Mouse (Mus musculus) heart, embryonic 12.5 days (tissue): ENCODE measurements around the gene Zfp958. TPM values are rescaled to one million over a fixed set of nuclear protein-coding genes. Genes with fewer than 3 reads are reported as not detected.
"Not testable (repeated sequence)": the region's sequence is repeated elsewhere in the genome, so short reads cannot be mapped to it uniquely, and the experiment has no call there.

Source experiments
- ATAC-seq: fragments of 200-750 bp; cut with Nextera tagmentation; 2 replicates; pipeline ENCODE4 v1.8.0; 2017; ENCODE audit warnings: moderate TSS enrichment, moderate library complexity; ENCODE audit not compliant: insufficient number of reproducible peaks, low FRiP score
- H3K27ac ChIP-seq: fragments of 300-500 bp; sonication (generic); 2 replicates; pipeline ENCODE4 v1.5.1; 2016; ENCODE audit warnings: mild to moderate bottlenecking, moderate library complexity; ENCODE audit not compliant: poor library complexity, severe bottlenecking
- H3K27me3 ChIP-seq: fragments of 300-500 bp; sonication (generic); replicated peaks from 2 replicates; pipeline ENCODE4 v1.6.1; 2016; ENCODE audit warnings: mild to moderate bottlenecking, moderate library complexity
- H3K36me3 ChIP-seq: fragments of 300-500 bp; sonication (generic); 2 replicates; pipeline ENCODE4 v1.6.1; 2016; ENCODE audit warnings: mild to moderate bottlenecking, moderate library complexity
- H3K4me1 ChIP-seq: fragments of 300-500 bp; sonication (generic); replicated peaks from 2 replicates; pipeline ENCODE4 v1.6.1; 2016; ENCODE audit warnings: mild to moderate bottlenecking
- H3K4me2 ChIP-seq: fragments of 300-500 bp; sonication (generic); 2 replicates; pipeline ENCODE4 v1.6.1; 2016; ENCODE audit warnings: mild to moderate bottlenecking, moderate library complexity
- H3K4me3 ChIP-seq: fragments of 300-500 bp; sonication (generic); 2 replicates; pipeline ENCODE4 v1.5.1; 2016; ENCODE audit warnings: mild to moderate bottlenecking
- H3K9ac ChIP-seq: fragments of 300-500 bp; sonication (generic); 2 replicates; pipeline ENCODE4 v1.6.1; 2016; ENCODE audit warnings: mild to moderate bottlenecking, moderate library complexity
- H3K9me3 ChIP-seq: fragments of 300-500 bp; sonication (generic); replicated peaks from 2 replicates; pipeline ENCODE4 v1.6.1; 2016; ENCODE audit warnings: mild to moderate bottlenecking, moderate library complexity
- WGBS: fragments of 180-500 bp; shearing (Covaris S2); methylation state at CpG from one replicate; pipeline ENCODE4 v1.1.7; 2016; 5-methylcytosine and 5-hydroxymethylcytosine counted together
- polyA plus RNA-seq: library from polyadenylated mRNA; unstranded; fragments of >200 nt; fragmentation: Nextera tagmentation; extraction: Ambion mirVana; gene quantifications from 2 replicates; pipeline ENCODE4 v1.2.1, GENCODE M21; 2016

Gene Zfp958
- 8.4 and 9.5 TPM in 2 replicates for polyA plus RNA-seq

- peak within 1 kb of the TSS; percentile 87 for H3K27ac ChIP-seq
- under 1% methylated on average over 25 of the region's 25 CpGs for WGBS
- no peaks in the 10 kb centered on the region for H3K9me3 ChIP-seq
- H3K4me1 ChIP-seq, result peaks cover 11% of the 10 kb centered on the region
- H3K4me2 ChIP-seq, result peak within 1 kb of the TSS; percentile 81
- ATAC-seq, result peak; percentile 98
- H3K36me3 ChIP-seq, result peaks cover 15% of the 10 kb centered on the region
- H3K27me3 ChIP-seq, result no peaks in the 10 kb centered on the region
- peak within 1 kb of the TSS; percentile 83 for H3K9ac ChIP-seq
- H3K4me3 ChIP-seq, result peak within 1 kb of the TSS; percentile 90
Measured at GRCm38 (mm10) chr8:4612932-4613853, at the start of gene Zfp958. Gene Zfp958 (plus strand): TSS chr8:4613167.

GRCm38 (mm10) chr8:4581986-4582385 is 31.0 kb upstream of the Zfp958 start:
- no peak for ATAC-seq
- no peak overlapping the region for H3K4me3 ChIP-seq
- H3K9me3 ChIP-seq, result no peaks in the 10 kb centered on the region
- no peaks in the 10 kb centered on the region for H3K36me3 ChIP-seq
- H3K27ac ChIP-seq, result no peak overlapping the region
- H3K27me3 ChIP-seq, result no peaks in the 10 kb centered on the region
- no peaks in the 10 kb centered on the region for H3K4me1 ChIP-seq
- no peak overlapping the region for H3K4me2 ChIP-seq
- no peak overlapping the region for H3K9ac ChIP-seq
- 78% methylated on average over 3 of the region's 3 CpGs for WGBS

- Histone ChIP-seq H3K9ac (no peak overlapping the region), H3K27me3 (no peaks in the 10 kb centered on the region), H3K4me2 (no peak overlapping the region), H3K4me3 (no peak overlapping the region), H3K4me1 (no peaks in the 10 kb centered on the region), H3K9me3 (no peaks in the 10 kb centered on the region), H3K27ac (no peak overlapping the region), H3K36me3 (no peaks in the 10 kb centered on the region)
- 31% methylated on average over 6 of the region's 6 CpGs for WGBS
- ATAC-seq, result no peak; the same call in 1 of the 2 replicates
Measured at GRCm38 (mm10) chr8:4582754-4583178, 30.2 kb upstream of the Zfp958 start.

- no peak for ATAC-seq
- H3K4me1 ChIP-seq, result no peaks in the 10 kb centered on the region
- no peak overlapping the region for H3K4me2 ChIP-seq
- no peak overlapping the region for H3K9ac ChIP-seq
- no peak overlapping the region for H3K4me3 ChIP-seq
- no peaks in the 10 kb centered on the region for H3K36me3 ChIP-seq
- no peaks in the 10 kb centered on the region for H3K27me3 ChIP-seq
- no peaks in the 10 kb centered on the region for H3K9me3 ChIP-seq
- no peak overlapping the region for H3K27ac ChIP-seq
- 86% methylated on average over 1 of the region's 1 CpGs for WGBS
Measured at GRCm38 (mm10) chr8:4584660-4585059, 28.3 kb upstream of the Zfp958 start.

GRCm38 (mm10) chr8:4586356-4586755 is 26.6 kb upstream of the Zfp958 start:
- Histone ChIP-seq H3K27ac (no peak overlapping the region), H3K4me1 (no peaks in the 10 kb centered on the region), H3K4me3 (no peak overlapping the region), H3K9me3 (no peaks in the 10 kb centered on the region), H3K36me3 (no peaks in the 10 kb centered on the region), H3K4me2 (no peak overlapping the region), H3K27me3 (no peaks in the 10 kb centered on the region), H3K9ac (no peak overlapping the region)
- no peak for ATAC-seq
- WGBS, result 37% methylated on average over 4 of the region's 4 CpGs

- H3K9ac ChIP-seq, result no peak overlapping the region
Measured at GRCm38 (mm10) chr8:4588165-4589000, 24.6 kb upstream of the Zfp958 start.

GRCm38 (mm10) chr8:4608896-4609295 is 4.1 kb upstream of the Zfp958 start:
- no peaks in the 10 kb centered on the region for H3K9me3 ChIP-seq
- peaks cover 4% of the 10 kb centered on the region for H3K4me1 ChIP-seq
- no peaks in the 10 kb centered on the region for H3K27me3 ChIP-seq
- H3K4me2 ChIP-seq, result no peak overlapping the region
- H3K27ac ChIP-seq, result no peak overlapping the region
- 89% methylated on average over 7 of the region's 7 CpGs for WGBS
- no peaks in the 10 kb centered on the region for H3K36me3 ChIP-seq
- ATAC-seq, result no peak
- H3K9ac ChIP-seq, result no peak overlapping the region
- H3K4me3 ChIP-seq, result no peak overlapping the region

More at GRCm38 (mm10) chr8:4588165-4589000, 24.6 kb upstream of the Zfp958 start:
- 35% methylated on average over 9 of the region's 9 CpGs for WGBS
- H3K4me3 ChIP-seq, result no peak overlapping the region
- H3K4me2 ChIP-seq, result no peak overlapping the region
- H3K36me3 ChIP-seq, result no peaks in the 10 kb centered on the region
- no peak overlapping the region for H3K27ac ChIP-seq
- no peaks in the 10 kb centered on the region for H3K9me3 ChIP-seq
- no peak for ATAC-seq
- no peaks in the 10 kb centered on the region for H3K27me3 ChIP-seq
- H3K4me1 ChIP-seq, result no peaks in the 10 kb centered on the region

GRCm38 (mm10) chr8:4611626-4612175 is 1.3 kb upstream of the Zfp958 start:
- not testable (repeated sequence) for H3K9ac ChIP-seq, ATAC-seq, H3K4me3 ChIP-seq, H3K9me3 ChIP-seq, H3K36me3 ChIP-seq, H3K4me2 ChIP-seq, H3K27me3 ChIP-seq, H3K27ac ChIP-seq
- WGBS, result 74% methylated on average over 4 of the region's 4 CpGs
- H3K4me1 ChIP-seq, result peaks cover 11% of the 10 kb centered on the region

- H3K9me3 ChIP-seq, result peaks cover 14% of the 10 kb centered on the region
- ATAC-seq, result no peak
- no peak overlapping the region for H3K27ac ChIP-seq
- H3K27me3 ChIP-seq, result no peaks in the 10 kb centered on the region
- no peak overlapping the region for H3K4me2 ChIP-seq
- no peaks in the 10 kb centered on the region for H3K4me1 ChIP-seq
- WGBS, result 95% methylated on average over 1 of the region's 1 CpGs
- H3K4me3 ChIP-seq, result no peak overlapping the region
- peaks cover 62% of the 10 kb centered on the region for H3K36me3 ChIP-seq
- H3K9ac ChIP-seq, result no peak overlapping the region
Measured at GRCm38 (mm10) chr8:4627349-4627748, 14.4 kb downstream of the Zfp958 start.

- no peak for ATAC-seq
- no peak overlapping the region for H3K27ac ChIP-seq
- H3K36me3 ChIP-seq, result peaks cover 8% of the 10 kb centered on the region
- 86% methylated on average over 4 of the region's 4 CpGs for WGBS
- H3K9ac ChIP-seq, result no peak overlapping the region
- peaks cover 10% of the 10 kb centered on the region; the same call in 1 of the 2 replicates for H3K9me3 ChIP-seq
- H3K4me2 ChIP-seq, result no peak overlapping the region
- no peak overlapping the region for H3K4me3 ChIP-seq
- H3K27me3 ChIP-seq, result no peaks in the 10 kb centered on the region
- H3K4me1 ChIP-seq, result no peaks in the 10 kb centered on the region
Measured at GRCm38 (mm10) chr8:4637071-4637470, 24.1 kb downstream of the Zfp958 start.

GRCm38 (mm10) chr8:4642974-4643373 is 30.0 kb downstream of the Zfp958 start:
- H3K27me3 ChIP-seq, H3K4me3 ChIP-seq, H3K9ac ChIP-seq, H3K27ac ChIP-seq, H3K36me3 ChIP-seq, ATAC-seq, H3K9me3 ChIP-seq, H3K4me1 ChIP-seq, H3K4me2 ChIP-seq: not testable (repeated sequence)
- WGBS, result 82% methylated on average over 6 of the region's 6 CpGs
